Mouse (Mus musculus) MEL (cell line): ENCODE data around the gene Vcam1.

Experiments
- CTCF ChIP-seq, 3 experiments: IDR thresholded peaks in 2 of 3; conservative IDR thresholded peaks in 1 of 3; 2 replicates each; pipeline ENCODE4 v1.5.1; 2011 to 2012; ENCODE audit warnings: low read length in 3 of 3, low read depth in 2 of 3, mild to moderate bottlenecking in 2 of 3, improper control_type of control experiment in 1 of 3, inconsistent platforms in 1 of 3, mixed read lengths in 1 of 3, moderate library complexity in 1 of 3; ENCODE audit not compliant: control insufficient read depth in 1 of 3, insufficient read depth in 1 of 3, poor library complexity in 1 of 3, severe bottlenecking in 1 of 3
- MYC ChIP-seq: IDR thresholded peaks from 2 replicates; pipeline ENCODE4 v1.6.1; 2011; ENCODE audit warnings: low read depth, mild to moderate bottlenecking, low read length, improper control_type of control experiment, moderate library complexity

DNA sequence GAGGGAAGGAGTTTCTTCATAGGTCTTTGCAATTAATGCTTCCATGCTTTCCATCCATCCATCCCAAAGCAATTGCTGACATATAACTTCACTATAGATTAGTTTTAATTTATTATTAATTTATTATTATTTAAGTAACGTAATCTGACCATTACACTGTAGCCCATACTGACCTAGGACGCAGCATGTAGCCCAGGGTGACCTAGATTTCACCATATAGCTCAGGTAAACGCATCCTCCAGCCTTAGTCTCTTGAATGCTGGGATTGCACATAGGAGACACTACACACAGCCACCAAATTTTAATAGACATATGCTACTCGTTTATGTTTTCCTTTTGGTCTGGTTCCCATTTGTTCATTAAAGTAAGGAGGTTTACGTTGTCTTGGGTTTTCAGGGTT is 23.8 kb downstream of the Vcam1 start:
- TF ChIP-seq MYC (no peak), CTCF (IDR thresholded peaks at IDR 0.05 in 2 of 3, conservative IDR thresholded peaks at IDR 0.05 in 1 of 3; ENCODE audit: control insufficient read depth in 1 of 3, insufficient read depth in 1 of 3, low read depth in 2 of 3, low read length in 3 of 3, poor library complexity in 1 of 3, severe bottlenecking in 1 of 3) (no peak)
